Mouse (Mus musculus) embryonic fibroblast, embryonic 13.5 days (primary cell): ENCODE results near the gene A030003K21Rik.

Experiments
- CTCF ChIP-seq: IDR thresholded peaks from 2 replicates; pipeline ENCODE4 v1.5.1; 2011; ENCODE audit warnings: mild to moderate bottlenecking, control low read depth, low read length, moderate library complexity, borderline replicate concordance; ENCODE audit not compliant: insufficient read depth
- POLR2A ChIP-seq: IDR thresholded peaks from 2 replicates; pipeline ENCODE4 v1.6.1; 2011; ENCODE audit warnings: low read depth, mild to moderate bottlenecking, control low read depth, low read length, moderate library complexity

GRCm38 (mm10) chr1:82991596-82991995 lies 48.4 kb upstream of the A030003K21Rik start:
- no peak for TF ChIP-seq POLR2A
- no peak for TF ChIP-seq CTCF
